Mouse (Mus musculus): Measurements from ENCODE around the gene Scn10a. TPM values are rescaled to one million over a fixed set of nuclear protein-coding genes. Genes with fewer than 3 reads are reported as not detected.

Gene Scn10a
- total RNA-seq, 4 experiments from 2014 or later: not detected

GRCm38 (mm10) chr9:119574366-119574765 is 144.8 kb downstream of the Scn10a start:
- no peak for DNase-seq

GRCm38 (mm10) chr9:119573009-119573408 is 146.1 kb downstream of the Scn10a start:
- DNase-seq: no peak

DNA sequence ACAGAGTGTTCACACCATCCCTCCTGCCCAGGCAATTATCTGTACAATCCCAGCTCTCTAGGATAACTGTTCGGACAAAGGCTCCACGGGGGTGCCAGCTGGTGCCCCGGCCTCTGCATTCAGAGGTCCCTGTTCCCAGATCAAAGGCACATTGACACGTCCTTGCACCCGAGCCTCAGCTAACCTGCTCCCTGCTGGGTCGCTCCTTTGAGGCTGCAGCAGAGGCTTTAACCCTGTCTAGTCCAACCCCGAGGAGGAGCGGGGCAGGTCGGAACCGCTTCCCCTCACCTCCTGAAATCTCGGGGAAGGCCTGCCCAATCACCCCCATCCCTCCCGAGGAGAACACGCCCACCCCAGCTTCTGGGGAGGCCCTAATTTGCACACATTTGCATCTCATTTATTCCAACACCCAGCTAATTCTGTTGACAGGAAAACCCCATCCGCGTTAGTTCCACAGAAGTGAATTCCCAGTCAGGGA is 147.7 kb downstream of the Scn10a start:
- no peak for DNase-seq

GRCm38 (mm10) chr9:119570652-119571051 is 148.5 kb downstream of the Scn10a start:
- no peak for DNase-seq

- DNase-seq: no peak
Observed at GRCm38 (mm10) chr9:119568732-119569131, 150.4 kb downstream of the Scn10a start.

DNA sequence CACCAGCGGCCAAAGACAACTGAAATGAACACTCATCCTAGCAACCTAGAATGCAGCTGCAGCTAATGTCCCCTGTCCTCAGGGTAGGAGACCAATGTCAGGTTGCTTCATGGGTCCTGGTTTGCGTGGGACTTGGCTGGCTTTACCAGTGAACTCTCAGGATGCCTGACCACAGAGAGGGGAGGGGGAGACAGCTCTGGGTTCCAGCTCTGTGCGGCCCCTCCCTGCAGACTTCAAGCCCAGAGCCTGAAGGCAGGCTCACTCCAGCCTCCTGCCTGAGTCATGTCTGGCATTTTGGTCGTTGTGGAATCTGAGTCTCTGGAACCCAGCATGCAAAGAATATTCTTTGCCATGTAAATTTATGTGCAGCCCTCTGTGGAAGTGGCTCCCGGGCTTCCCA is 151.3 kb downstream of the Scn10a start:
- no peak for DNase-seq

DNA sequence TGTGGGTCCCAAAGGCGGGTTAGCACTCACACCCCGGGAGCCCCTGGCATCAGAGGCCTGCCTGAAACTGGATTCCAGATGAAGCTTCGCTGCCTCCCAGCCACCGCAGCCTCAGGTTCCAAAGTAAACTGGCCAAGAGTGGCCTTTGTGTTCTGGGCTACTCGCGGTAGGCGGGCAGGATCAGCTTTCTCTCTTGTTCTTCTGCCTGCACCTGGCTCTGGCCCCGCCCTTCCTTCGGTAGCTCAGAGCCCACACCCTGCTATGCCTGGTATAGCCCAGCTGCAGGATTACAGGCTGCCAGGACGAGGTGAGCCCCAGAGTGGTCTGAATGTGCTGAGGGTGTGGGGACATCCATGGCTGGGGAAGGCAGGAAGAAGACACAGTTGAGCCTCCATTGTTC is 152.9 kb downstream of the Scn10a start:
- no peak for DNase-seq

- no peak for DNase-seq
Observed at GRCm38 (mm10) chr9:119564803-119565202, 154.3 kb downstream of the Scn10a start.

DNA sequence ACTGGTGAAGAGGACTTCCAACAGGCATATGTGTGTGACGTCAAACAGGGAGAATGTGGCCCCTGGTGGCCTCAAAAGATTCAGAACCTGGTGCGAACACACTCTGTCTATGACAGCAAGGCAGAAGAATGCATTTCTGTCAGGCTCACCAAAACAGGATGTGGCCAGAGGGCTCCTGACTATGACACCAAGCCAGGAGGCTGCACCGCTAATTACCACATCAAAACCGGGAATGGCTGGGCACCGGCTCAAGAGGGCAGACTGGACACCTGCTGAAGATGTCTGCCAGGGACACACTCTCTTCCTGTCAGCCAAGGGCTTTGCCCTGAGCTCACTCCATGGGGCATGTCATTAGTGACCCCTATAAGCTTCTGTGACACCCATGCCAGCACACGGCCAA is 155.5 kb downstream of the Scn10a start:
- DNase-seq: no peak

- no peak for DNase-seq
Observed at GRCm38 (mm10) chr9:119562256-119562655, 156.9 kb downstream of the Scn10a start.

- DNase-seq: no peak
Observed at GRCm38 (mm10) chr9:119561746-119562145, 157.4 kb downstream of the Scn10a start.

- no peak for DNase-seq
Observed at GRCm38 (mm10) chr9:119559537-119560276, 159.4 kb downstream of the Scn10a start.

Other genes starting within 250 kb of the Scn10a start
- under 1 TPM in 3 of 4 experiments, not detected in 1; 0.03 to 0.78 (median 0.10) TPM for gene Scn5a, start 140.3 kb downstream of the Scn10a start, total RNA-seq (2022)
- gene Scn11a, start 106.1 kb upstream of the Scn10a start, total RNA-seq (2022): not detected
- gene Wdr48, start 175.6 kb upstream of the Scn10a start, total RNA-seq (2022): 10 to 100 TPM; 44.9 to 69.9 (median 57.6) TPM
- gene Gorasp1, start 218.2 kb upstream of the Scn10a start, total RNA-seq (2022): 10 to 100 TPM; 31.7 to 45.8 (median 42.3) TPM
- under 1 TPM; 0.09 to 0.43 (median 0.28) TPM for gene Ttc21a, start 218.3 kb upstream of the Scn10a start, total RNA-seq (2022)

Measured in adrenal gland, adult 8-10 months (tissue).